22 mouse cellular contexts compared by ENCODE assay signal in genomic region chr19:29128217-29128616, GRCm38 (mm10). TPM values are rescaled to one million over a fixed set of nuclear protein-coding genes. Genes with fewer than 3 reads are reported as not detected.
DNase-seq lines count a peak whose midpoint lies in the region; ATAC-seq and TF ChIP-seq lines count a peak whose summit lies in the region.
"Had no signal": no experiment of that assay in that cellular context is flagged by ENCODE, and none has a peak within 500 bp of the region (broad histone marks: within the 10 kb centered on the region; RNA-seq: fewer than 3 reads in every experiment).

No protein-coding gene starts in this region.

- intact Hi-C loops in heart, adult 2 months (cut with DNase I): no loop called here
- intact Hi-C loops in heart, postnatal 25 days (cut with DNase I): no loop called here

- H3K4me2 ChIP-seq in liver, embryonic 16.5 days (ENCODE audit: low read depth, low read length): peak overlapping the region; percentile 41
- no peak overlapping the region for H3K4me2 ChIP-seq in stomach, postnatal 0 days (replicated peaks; ENCODE audit: low read depth)
- H3K4me2 ChIP-seq: embryonic facial prominence, embryonic 13.5 days; heart, embryonic 12.5 days; lung, embryonic 15.5 days; midbrain, embryonic 11.5 days; neural tube, embryonic 12.5 days had no signal

- H3K27ac ChIP-seq in heart, adult 2 months: peak overlapping the region; percentile 57; the same call in 1 of the 2 replicates
- H3K27ac ChIP-seq in liver, embryonic 16.5 days (ENCODE audit: low read length): peak overlapping the region; percentile 87
- peak overlapping the region; percentile 13; the same call in 1 of the 2 replicates for H3K27ac ChIP-seq in stomach, postnatal 0 days (replicated peaks)
- H3K27ac ChIP-seq in cerebellum, adult 2 months (ENCODE audit: insufficient read depth, low read length): no peak overlapping the region
- H3K27ac ChIP-seq: embryonic facial prominence, embryonic 13.5 days; hindbrain, postnatal 0 days; layer of hippocampus, adult 2 months; limb, embryonic 10.5 days; lung, embryonic 15.5 days; neural tube, embryonic 12.5 days had no signal

- no peaks in the 10 kb centered on the region for H3K9me3 ChIP-seq in liver, embryonic 16.5 days (replicated peaks; ENCODE audit: control insufficient read depth, low read length)
- no peaks in the 10 kb centered on the region for H3K9me3 ChIP-seq in stomach, postnatal 0 days (ENCODE audit: control insufficient read depth, low read length)
- H3K9me3 ChIP-seq: embryonic facial prominence, embryonic 13.5 days; heart, embryonic 12.5 days; limb, embryonic 10.5 days; lung, embryonic 15.5 days; neural tube, embryonic 12.5 days had no signal

- DNase-seq in heart, adult 2 months: peak in 1 of 2 experiments; percentile 25
- no peak for DNase-seq in heart, postnatal 25 days (ENCODE audit: low spot score)
- DNase-seq in ovary, adult 18-20 months (ENCODE audit: low spot score): peak; percentile 24
- DNase-seq in ovary, postnatal 14 days (ENCODE audit: low spot score): no peak
- no peak for DNase-seq in stomach, postnatal 0 days (ENCODE audit: low spot score)
- no peak for DNase-seq in cerebellum, adult 2 months
- no peak for DNase-seq in gastrocnemius, postnatal 25 days
- DNase-seq: cerebellum, adult 18-20 months; forebrain, postnatal 0 days; gastrocnemius, postnatal 10 days; kidney, adult 9 months; right cerebral cortex, postnatal 25 days; thymus, postnatal 25 days had no signal

- no peaks in the 10 kb centered on the region for H3K79me2 ChIP-seq in heart, adult 2 months (replicated peaks; ENCODE audit: control insufficient read depth, insufficient read depth, low read length)

- no peak for TF ChIP-seq CTCF in heart, adult 2 months (IDR thresholded peaks at IDR 0.05)
- no peak for TF ChIP-seq CTCF in stomach, postnatal 0 days (IDR thresholded peaks at IDR 0.05; ENCODE audit: low read depth)
- TF ChIP-seq CTCF in cerebellum, adult 2 months (IDR thresholded peaks at IDR 0.05; ENCODE audit: borderline replicate concordance, insufficient read depth, low read depth, low read length): no peak

- no peaks in the 10 kb centered on the region for H3K4me1 ChIP-seq in heart, adult 2 months (ENCODE audit: control insufficient read depth, insufficient read depth, low read length)
- H3K4me1 ChIP-seq in liver, embryonic 16.5 days (ENCODE audit: control insufficient read depth, low read depth, low read length): peaks cover 5% of the 10 kb centered on the region
- no peaks in the 10 kb centered on the region for H3K4me1 ChIP-seq in stomach, postnatal 0 days (replicated peaks; ENCODE audit: control insufficient read depth, insufficient read depth)
- no peaks in the 10 kb centered on the region for H3K4me1 ChIP-seq in cerebellum, adult 2 months (ENCODE audit: control insufficient read depth, insufficient read depth, low read length)
- H3K4me1 ChIP-seq: heart, embryonic 12.5 days; limb, embryonic 10.5 days; lung, embryonic 15.5 days; neural tube, embryonic 12.5 days had no signal

- H3K27me3 ChIP-seq in heart, adult 2 months (ENCODE audit: control insufficient read depth, insufficient read depth, low read length): no peaks in the 10 kb centered on the region
- H3K27me3 ChIP-seq in liver, embryonic 16.5 days (ENCODE audit: control insufficient read depth, insufficient read depth, low read depth, low read length): no peaks in the 10 kb centered on the region
- H3K27me3 ChIP-seq in stomach, postnatal 0 days (ENCODE audit: control insufficient read depth, insufficient read depth, low read length): no peaks in the 10 kb centered on the region
- no peaks in the 10 kb centered on the region; the same call in 1 of the 2 replicates for H3K27me3 ChIP-seq in cerebellum, adult 2 months (ENCODE audit: control insufficient read depth, insufficient read depth, low read length)
- H3K27me3 ChIP-seq: embryonic facial prominence, embryonic 13.5 days; heart, embryonic 12.5 days; lung, embryonic 15.5 days; neural tube, embryonic 12.5 days had no signal

- no peaks in the 10 kb centered on the region; the same call in 1 of the 2 replicates for H3K36me3 ChIP-seq in heart, adult 2 months (ENCODE audit: control insufficient read depth, insufficient read depth, low read length)
- H3K36me3 ChIP-seq in liver, embryonic 16.5 days (ENCODE audit: control insufficient read depth, insufficient read depth): peaks cover 18% of the 10 kb centered on the region
- peaks cover 4% of the 10 kb centered on the region; the same call in 1 of the 2 replicates for H3K36me3 ChIP-seq in stomach, postnatal 0 days (ENCODE audit: control insufficient read depth, insufficient read depth, low read length)
- H3K36me3 ChIP-seq: lung, embryonic 15.5 days had no signal

- peak; percentile 61 for ATAC-seq in liver, embryonic 16.5 days (ENCODE audit: low read depth)
- ATAC-seq in stomach, postnatal 0 days (ENCODE audit: low FRiP score, low TSS enrichment): no peak
- ATAC-seq: forebrain, postnatal 0 days; hindbrain, postnatal 0 days had no signal

- no peak overlapping the region for H3K4me3 ChIP-seq in heart, adult 2 months
- peak overlapping the region; percentile 43 for H3K4me3 ChIP-seq in liver, embryonic 16.5 days (ENCODE audit: low read depth, low read length)
- no peak overlapping the region for H3K4me3 ChIP-seq in stomach, postnatal 0 days (ENCODE audit: low read depth, low read length)
- H3K4me3 ChIP-seq in cerebellum, adult 2 months (replicated peaks; ENCODE audit: insufficient read depth, low read depth, low read length): no peak overlapping the region
- H3K4me3 ChIP-seq: embryonic facial prominence, embryonic 13.5 days; heart, embryonic 12.5 days; layer of hippocampus, adult 2 months; limb, embryonic 10.5 days; lung, embryonic 15.5 days; neural tube, embryonic 12.5 days had no signal

- TF ChIP-seq EP300 in heart, adult 2 months (IDR thresholded peaks at IDR 0.05; ENCODE audit: insufficient read depth, low read depth, low read length): no peak
- TF ChIP-seq EP300 in stomach, postnatal 0 days (optimal IDR thresholded peaks at IDR 0.05): no peak

- no peak overlapping the region for H3K9ac ChIP-seq in heart, adult 2 months (ENCODE audit: low read depth, low read length)
- no peak overlapping the region for H3K9ac ChIP-seq in liver, embryonic 16.5 days (ENCODE audit: low read depth, low read length)
- no peak overlapping the region for H3K9ac ChIP-seq in stomach, postnatal 0 days (ENCODE audit: low read length)
- H3K9ac ChIP-seq: embryonic facial prominence, embryonic 13.5 days; forebrain, postnatal 0 days; heart, embryonic 12.5 days; lung, embryonic 15.5 days; neural tube, embryonic 12.5 days had no signal

- WGBS in heart, adult 2 months: 54% methylated on average over 6 of the region's 6 CpGs
- WGBS in liver, embryonic 16.5 days (ENCODE audit: insufficient replicate concordance): 60% methylated on average over 6 of the region's 6 CpGs
- WGBS in stomach, postnatal 0 days: 42% methylated on average over 6 of the region's 6 CpGs
- WGBS in cerebellum, adult 2 months: 90% methylated on average over 6 of the region's 6 CpGs

- no peak for TF ChIP-seq POLR2A in heart, adult 2 months (IDR thresholded peaks at IDR 0.05; ENCODE audit: insufficient read depth, low read depth, low read length)
- TF ChIP-seq POLR2A in cerebellum, adult 2 months (IDR thresholded peaks at IDR 0.05; ENCODE audit: borderline replicate concordance, insufficient read depth, low read length): no peak

RNA-seq across cellular contexts. Expression of gene Rcl1, which starts 27.0 kb away (rescaled TPM):
- total RNA-seq in heart, adult 2 months (2021): 1 to 10 TPM; 5.0 to 6.2 TPM
- 5.3 and 5.6 TPM in 2 replicates for polyA plus RNA-seq in heart, adult 2 months (2012; rRNA removed)
- 1 to 10 TPM; 4.7 to 5.7 TPM for total RNA-seq in heart, postnatal 25 days (2021)
- polyA plus RNA-seq in liver, embryonic 16.5 days (2015; fragmentation: Nextera tagmentation; extraction: Ambion mirVana): 69.9 and 73.3 TPM in 2 replicates
- 26.0 and 27.7 TPM in 2 replicates for polyA plus RNA-seq in stomach, postnatal 0 days (2015; fragmentation: Nextera tagmentation; extraction: Ambion mirVana)
- 17.5 and 19.6 TPM in 2 replicates for polyA plus RNA-seq in cerebellum, adult 2 months (2012; rRNA removed)
- total RNA-seq in gastrocnemius, postnatal 25 days (2021): 1 to 10 TPM; 6.3 to 8.9 TPM
